Mouse (Mus musculus) limb, embryonic 15.5 days (tissue): ENCODE measurements around the gene Zfp362. TPM values are rescaled to one million over a fixed set of nuclear protein-coding genes. Genes with fewer than 3 reads are reported as not detected.

Source experiments
- polyA plus RNA-seq: library from polyadenylated mRNA; unstranded; fragments of >200 nt; fragmentation: Nextera tagmentation; extraction: Ambion mirVana; gene quantifications from 2 replicates; pipeline ENCODE4 v1.2.1, GENCODE M21; 2015

Gene Zfp362
- polyA plus RNA-seq, 1 experiment from 2014 or later: 37.4 TPM

Other genes starting within 250 kb of the Zfp362 start
- gene Zscan20, start 195.9 kb downstream of the Zfp362 start, polyA plus RNA-seq: 4.0 and 4.1 TPM in 2 replicates
- gene Tlr12, start 187.4 kb downstream of the Zfp362 start, polyA plus RNA-seq: 0.72 and 0.76 TPM in 2 replicates
- gene Phc2, start 151.3 kb downstream of the Zfp362 start, polyA plus RNA-seq: 33.1 and 40.7 TPM in 2 replicates
- 0.24 and 0.25 TPM in 2 replicates for gene A3galt2, start 50.7 kb downstream of the Zfp362 start, polyA plus RNA-seq
- 5.5 and 5.7 TPM in 2 replicates for gene Trim62, start 77.5 kb upstream of the Zfp362 start, polyA plus RNA-seq
- 27.0 and 27.1 TPM in 2 replicates for gene Azin2, start 156.4 kb upstream of the Zfp362 start, polyA plus RNA-seq
- 241 and 246 TPM in 2 replicates for gene Ak2, start 185.9 kb upstream of the Zfp362 start, polyA plus RNA-seq